8 mouse cellular contexts compared by ENCODE assay signal in genomic region chr1:181210147-181210546, GRCm38 (mm10). TPM values are rescaled to one million over a fixed set of nuclear protein-coding genes. Genes with fewer than 3 reads are reported as not detected.
DNase-seq lines count a peak whose midpoint lies in the region; ATAC-seq lines count a peak whose summit lies in the region.

No protein-coding gene starts in this region.

- H3K9ac ChIP-seq in limb, embryonic 15.5 days = peak overlapping the region; percentile 7; the same call in 1 of the 2 replicates

- WGBS in limb, embryonic 15.5 days = 10% methylated on average over 4 of the region's 4 CpGs

- H3K27ac ChIP-seq in limb, embryonic 15.5 days = peak overlapping the region; percentile 94; the same call in 1 of the 2 replicates

- H3K9me3 ChIP-seq in limb, embryonic 15.5 days = no peaks in the 10 kb centered on the region

- ATAC-seq in limb, embryonic 15.5 days (ENCODE audit: insufficient number of reproducible peaks, low FRiP score, low TSS enrichment, low read depth) = no peak

- H3K36me3 ChIP-seq in limb, embryonic 15.5 days = peaks cover 16% of the 10 kb centered on the region; the same call in 1 of the 2 replicates

- DNase-seq in cerebellum, postnatal 14 days = peak; percentile 7 to 18
- no peak for DNase-seq in cerebellum, adult 18-20 months
- peak; percentile 18 for DNase-seq in thymus, postnatal 14 days
- DNase-seq in thymus, postnatal 36 days = no peak
- peak; percentile 21 for DNase-seq in thymus, postnatal 25 days
- DNase-seq in urinary bladder, postnatal 36 days (ENCODE audit: low spot score in 2 of 2) = no peak
- DNase-seq in cerebellum, postnatal 36 days = no peak

- no peaks in the 10 kb centered on the region for H3K27me3 ChIP-seq in limb, embryonic 15.5 days

- H3K4me3 ChIP-seq in limb, embryonic 15.5 days = peak overlapping the region; percentile 99

- H3K4me1 ChIP-seq in limb, embryonic 15.5 days = peaks cover 23% of the 10 kb centered on the region

- H3K4me2 ChIP-seq in limb, embryonic 15.5 days = peak overlapping the region; percentile 78

RNA-seq across cellular contexts. Expression of gene Wdr26, which starts 1.7 kb away (rescaled TPM):
- polyA plus RNA-seq in limb, embryonic 15.5 days (2015; fragmentation: Nextera tagmentation; extraction: Ambion mirVana) = 28.3 and 32.6 TPM in 2 replicates

Comparison
In these comparisons a context has a peak if more than half of its experiments do, and no peak if none do; other contexts are left out.
1. DNase-seq: peak in cerebellum, postnatal 14 days (2 of 2), thymus, postnatal 14 days (single experiment) and thymus, postnatal 25 days (single experiment); none in cerebellum, adult 18-20 months (0 of 2), thymus, postnatal 36 days (0 of 2), urinary bladder, postnatal 36 days (0 of 2) and cerebellum, postnatal 36 days (0 of 2).